Mouse (Mus musculus): ENCODE measurements around the gene Sdsl. TPM values are rescaled to one million over a fixed set of nuclear protein-coding genes. Genes with fewer than 3 reads are reported as not detected.

Sdsl gene
- total and polyA plus RNA-seq, 2 experiments from 2014 or later: 20.7 to 30.3 TPM

GRCm38 (mm10) chr5:120514031-120514677 is 41.5 kb upstream of the Sdsl start:
- ATAC-seq (ENCODE audit: insufficient read depth, low read depth) (no peak), DNase-seq (ENCODE audit: low spot score) (no peak)
- H3K9me3 ChIP-seq (replicated peaks; ENCODE audit: control insufficient read depth, low read length): no peaks in the 10 kb centered on the region
- WGBS: 91% methylated on average over 9 of the region's 9 CpGs
- TF ChIP-seq EP300 (IDR thresholded peaks at IDR 0.05; ENCODE audit: low read depth): no peak
- TF ChIP-seq CTCF (IDR thresholded peaks at IDR 0.05; ENCODE audit: low read depth): no peak
- no peak overlapping the region for H3K4me2 ChIP-seq (ENCODE audit: low read depth, low read length)
- H3K36me3 ChIP-seq (replicated peaks; ENCODE audit: control insufficient read depth, insufficient read depth, low read length): no peaks in the 10 kb centered on the region
- H3K9ac ChIP-seq (replicated peaks; ENCODE audit: low read depth, low read length): no peak overlapping the region
- H3K4me3 ChIP-seq (ENCODE audit: low read depth, low read length): no peak overlapping the region
- no peak overlapping the region for H3K27ac ChIP-seq (ENCODE audit: low read depth)
- H3K27me3 ChIP-seq (ENCODE audit: control insufficient read depth, insufficient read depth, low read length): no peaks in the 10 kb centered on the region
- peaks cover 16% of the 10 kb centered on the region for H3K4me1 ChIP-seq (ENCODE audit: control insufficient read depth, insufficient read depth)

- H3K36me3 ChIP-seq (replicated peaks; ENCODE audit: control insufficient read depth, insufficient read depth, low read length): no peaks in the 10 kb centered on the region
- WGBS: 70% methylated on average over 15 of the region's 15 CpGs
- no peak overlapping the region for H3K4me2 ChIP-seq (ENCODE audit: low read depth, low read length)
- no peak for ATAC-seq (ENCODE audit: insufficient read depth, low read depth)
- H3K27me3 ChIP-seq (ENCODE audit: control insufficient read depth, insufficient read depth, low read length): no peaks in the 10 kb centered on the region
- DNase-seq (ENCODE audit: low spot score): no peak
- no peak overlapping the region for H3K4me3 ChIP-seq (ENCODE audit: low read depth, low read length)
- no peaks in the 10 kb centered on the region for H3K9me3 ChIP-seq (replicated peaks; ENCODE audit: control insufficient read depth, low read length)
- H3K27ac ChIP-seq (ENCODE audit: low read depth): no peak overlapping the region
- peaks cover 16% of the 10 kb centered on the region for H3K4me1 ChIP-seq (ENCODE audit: control insufficient read depth, insufficient read depth)
- H3K9ac ChIP-seq (replicated peaks; ENCODE audit: low read depth, low read length): no peak overlapping the region
- TF ChIP-seq EP300 (IDR thresholded peaks at IDR 0.05; ENCODE audit: low read depth) (no peak), CTCF (IDR thresholded peaks at IDR 0.05; ENCODE audit: low read depth) (no peak)
Observed at GRCm38 (mm10) chr5:120512911-120513555, 40.4 kb upstream of the Sdsl start.

GRCm38 (mm10) chr5:120511643-120512220 is 39.1 kb upstream of the Sdsl start:
- DNase-seq (ENCODE audit: low spot score) (no peak), ATAC-seq (ENCODE audit: insufficient read depth, low read depth) (no peak)
- H3K27ac ChIP-seq (ENCODE audit: low read depth): 0 out of 2 replicates have a peak overlapping the region, but pooled peaks have one; percentile 49
- H3K27me3 ChIP-seq (ENCODE audit: control insufficient read depth, insufficient read depth, low read length): no peaks in the 10 kb centered on the region
- H3K4me2 ChIP-seq (ENCODE audit: low read depth, low read length): peak overlapping the region; percentile 69
- H3K4me3 ChIP-seq (ENCODE audit: low read depth, low read length): peak overlapping the region; percentile 56
- 28% methylated on average over 14 of the region's 14 CpGs for WGBS
- H3K4me1 ChIP-seq (ENCODE audit: control insufficient read depth, insufficient read depth): peaks cover 16% of the 10 kb centered on the region; the same call in 1 of the 2 replicates
- TF ChIP-seq CTCF (IDR thresholded peaks at IDR 0.05; ENCODE audit: low read depth): no peak
- TF ChIP-seq EP300 (IDR thresholded peaks at IDR 0.05; ENCODE audit: low read depth): no peak
- peak overlapping the region; percentile 51 for H3K9ac ChIP-seq (replicated peaks; ENCODE audit: low read depth, low read length)
- no peaks in the 10 kb centered on the region for H3K36me3 ChIP-seq (replicated peaks; ENCODE audit: control insufficient read depth, insufficient read depth, low read length)
- H3K9me3 ChIP-seq (replicated peaks; ENCODE audit: control insufficient read depth, low read length): no peaks in the 10 kb centered on the region

DNA sequence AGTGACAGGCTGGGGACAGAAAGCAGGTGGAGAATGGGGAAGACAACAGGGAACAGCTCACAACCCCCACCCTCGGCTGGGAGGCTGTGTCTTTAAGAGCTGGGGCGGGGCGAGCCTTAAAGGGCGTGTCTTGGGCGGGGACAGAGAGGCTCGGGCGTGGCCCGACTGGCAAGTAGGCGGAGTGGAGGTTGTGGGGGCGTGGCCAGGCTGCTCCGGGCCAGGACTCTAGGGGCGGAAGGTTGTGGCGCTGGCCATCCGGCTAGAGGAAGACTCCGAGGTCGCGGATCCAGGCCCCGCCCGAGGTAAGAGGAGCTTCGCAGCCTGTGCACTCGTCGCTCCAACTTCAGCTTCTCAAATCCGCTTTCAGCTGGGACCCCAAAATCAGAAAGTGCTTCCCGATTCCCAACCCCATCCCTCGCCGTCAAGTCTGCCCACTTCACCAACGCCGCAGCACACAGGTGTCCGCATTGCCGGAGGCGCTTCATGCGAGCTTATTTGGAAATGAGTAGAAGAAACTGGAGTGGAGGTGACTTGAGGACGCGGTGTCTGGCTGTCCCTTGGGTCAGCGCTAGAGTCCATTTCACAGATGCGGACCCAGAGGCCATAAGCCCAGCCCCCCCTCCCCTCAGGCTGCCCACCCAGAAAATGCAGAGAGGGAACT is 38.5 kb upstream of the Sdsl start, which contains the start of gene Slc8b1:
Gene Slc8b1, plus strand, starts transcription at position 187 of the 661 bp plus-strand sequence.
- DNase-seq (ENCODE audit: low spot score) (peak; percentile 95), ATAC-seq (ENCODE audit: insufficient read depth, low read depth) (peak; percentile 97)
- peak within 1 kb of the TSS; percentile 51 for H3K9ac ChIP-seq (replicated peaks; ENCODE audit: low read depth, low read length)
- H3K27me3 ChIP-seq (ENCODE audit: control insufficient read depth, insufficient read depth, low read length): no peaks in the 10 kb centered on the region
- peak within 1 kb of the TSS; percentile 56 for H3K4me3 ChIP-seq (ENCODE audit: low read depth, low read length)
- 1% methylated on average over 36 of the region's 36 CpGs for WGBS
- peak within 1 kb of the TSS; percentile 69 for H3K4me2 ChIP-seq (ENCODE audit: low read depth, low read length)
- peaks cover 10% of the 10 kb centered on the region; the same call in 1 of the 2 replicates for H3K4me1 ChIP-seq (ENCODE audit: control insufficient read depth, insufficient read depth)
- H3K27ac ChIP-seq (ENCODE audit: low read depth): 0 out of 2 replicates have a peak within 1 kb of the TSS, but pooled peaks have one; percentile 49
- TF ChIP-seq CTCF (IDR thresholded peaks at IDR 0.05; ENCODE audit: low read depth) (no peak), EP300 (IDR thresholded peaks at IDR 0.05; ENCODE audit: low read depth) (no peak)
- no peaks in the 10 kb centered on the region for H3K9me3 ChIP-seq (replicated peaks; ENCODE audit: control insufficient read depth, low read length)
- no peaks in the 10 kb centered on the region for H3K36me3 ChIP-seq (replicated peaks; ENCODE audit: control insufficient read depth, insufficient read depth, low read length)

- Histone ChIP-seq H3K4me3 (ENCODE audit: low read depth, low read length) (no peak overlapping the region), H3K4me1 (ENCODE audit: control insufficient read depth, insufficient read depth) (peaks cover 7% of the 10 kb centered on the region), H3K27me3 (ENCODE audit: control insufficient read depth, insufficient read depth, low read length) (no peaks in the 10 kb centered on the region), H3K4me2 (ENCODE audit: low read depth, low read length) (no peak overlapping the region), H3K9ac (replicated peaks; ENCODE audit: low read depth, low read length) (no peak overlapping the region), H3K27ac (ENCODE audit: low read depth) (no peak overlapping the region), H3K36me3 (replicated peaks; ENCODE audit: control insufficient read depth, insufficient read depth, low read length) (no peaks in the 10 kb centered on the region), H3K9me3 (replicated peaks; ENCODE audit: control insufficient read depth, low read length) (no peaks in the 10 kb centered on the region)
- WGBS: 54% methylated on average over 4 of the region's 4 CpGs
- no peak for TF ChIP-seq EP300 (IDR thresholded peaks at IDR 0.05; ENCODE audit: low read depth)
- TF ChIP-seq CTCF (IDR thresholded peaks at IDR 0.05; ENCODE audit: low read depth): no peak
- DNase-seq (ENCODE audit: low spot score): no peak
- ATAC-seq (ENCODE audit: insufficient read depth, low read depth): no peak
Observed at GRCm38 (mm10) chr5:120507311-120507710, 34.7 kb upstream of the Sdsl start.
